Mouse (Mus musculus) CD4-positive naive resting alpha-beta T cell, adult 76 days (primary cell): ENCODE data around the gene Bpifa3. TPM values are rescaled to one million over a fixed set of nuclear protein-coding genes. Genes with fewer than 3 reads are reported as not detected.

ENCODE experiments used
- total RNA-seq: library from RNA; stranded (reverse); gene quantifications from one replicate; pipeline ENCODE4 v1.2.4, GENCODE M21; 2023

Bpifa3 gene
- not detected for total RNA-seq

DNA sequence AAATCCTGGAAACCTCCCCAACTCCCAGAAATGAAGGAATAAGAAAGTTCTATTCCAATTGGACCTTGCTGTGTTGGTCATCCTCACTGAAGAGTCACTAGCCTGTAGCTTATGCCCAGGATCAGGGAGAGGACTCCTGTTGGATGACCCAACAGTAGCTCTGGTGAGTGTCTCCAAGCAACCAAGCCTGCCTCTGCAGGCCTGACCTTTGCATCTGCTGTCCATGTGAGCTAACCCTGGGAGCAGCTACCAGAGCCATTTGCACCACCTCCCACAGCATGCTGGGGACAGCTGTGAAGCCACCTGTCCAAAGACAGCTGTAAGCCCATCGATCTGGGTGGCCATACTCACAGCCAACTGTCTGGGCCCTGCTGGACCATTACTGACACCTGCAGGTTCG, at the start of gene Bpifa3:
TSS of gene Bpifa3 (plus strand) at position 217 of the 400 bp plus-strand sequence.

DNA sequence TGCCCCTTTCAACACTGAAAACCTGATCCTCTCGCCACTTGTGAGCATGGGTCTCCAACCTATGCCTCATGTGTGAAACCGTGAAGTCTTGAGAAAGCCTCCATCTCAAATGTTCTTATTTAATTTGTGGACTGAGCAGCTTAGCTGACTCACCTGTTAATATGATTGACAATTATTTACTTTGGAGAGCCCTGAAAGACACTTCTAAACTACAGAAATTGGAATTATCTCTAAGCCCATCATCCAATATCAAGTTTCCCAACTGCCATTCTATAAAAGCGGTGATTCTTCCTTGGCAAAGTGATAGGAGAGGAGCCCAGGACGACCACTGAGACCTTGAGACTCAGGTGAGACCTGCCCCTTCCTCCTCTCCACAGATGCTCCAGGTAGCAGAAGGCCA, 12.4 kb downstream of the Bpifa3 start, which contains the start of gene Bpifa1:
TSS of gene Bpifa1 (plus strand) at position 301 of the 400 bp plus-strand sequence.

DNA sequence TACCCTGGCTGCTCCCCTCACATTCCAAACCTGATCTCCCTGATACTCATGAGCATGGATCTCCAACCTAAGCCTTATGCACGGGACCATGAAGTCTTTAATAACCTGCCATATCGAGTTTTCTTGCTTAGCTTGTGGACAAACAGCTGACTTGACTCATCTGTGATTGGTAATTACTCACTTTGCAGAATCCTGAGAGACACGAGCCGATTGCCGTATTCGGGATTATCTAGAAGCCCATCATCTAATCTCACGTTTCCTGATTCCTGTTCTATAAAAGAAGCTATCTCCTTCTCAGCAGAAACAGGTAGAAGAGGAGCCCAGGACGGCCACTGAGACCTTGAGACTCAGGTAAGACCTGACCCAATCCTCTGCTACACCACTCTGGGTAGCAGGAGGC, 32.2 kb downstream of the Bpifa3 start, which contains the start of gene Bpifa5:
TSS of gene Bpifa5 (plus strand) at position 301 of the 400 bp plus-strand sequence.

Other genes starting within 250 kb of the Bpifa3 start
- gene Bpifb6, start 229.9 kb upstream of the Bpifa3 start, total RNA-seq, result not detected
- not detected for gene Bpifb3, start 212.1 kb upstream of the Bpifa3 start, total RNA-seq
- not detected for gene Bpifb4, start 192.1 kb upstream of the Bpifa3 start, total RNA-seq
- not detected for gene Bpifa6, start 155.4 kb upstream of the Bpifa3 start, total RNA-seq
- not detected for gene Bpifa2, start 122.1 kb upstream of the Bpifa3 start, total RNA-seq
- not detected for gene Bpifa1, start 12.5 kb downstream of the Bpifa3 start, total RNA-seq
- gene Bpifa5, start 32.3 kb downstream of the Bpifa3 start, total RNA-seq, result not detected
- not detected for gene Bpifb1, start 60.5 kb downstream of the Bpifa3 start, total RNA-seq
- gene Bpifb5, start 93.4 kb downstream of the Bpifa3 start, total RNA-seq, result not detected
- gene Bpifb9a, start 127.5 kb downstream of the Bpifa3 start, total RNA-seq, result not detected
- gene Bpifb9b, start 176.9 kb downstream of the Bpifa3 start, total RNA-seq, result not detected
- 19.3 TPM for gene Cdk5rap1, start 242.7 kb downstream of the Bpifa3 start, total RNA-seq